Mouse (Mus musculus) B cell, adult 62 days (primary cell): ENCODE data around the gene Wrnip1. TPM values are rescaled to one million over a fixed set of nuclear protein-coding genes. Genes with fewer than 3 reads are reported as not detected.

Experiments used
- total RNA-seq: library from RNA; stranded (reverse); gene quantifications from 4 replicates; pipeline ENCODE4 v1.2.4, GENCODE M21; 2023

The Wrnip1 gene
- 37.5 to 45.6 TPM (median 40.2 TPM) in 4 replicates for total RNA-seq

DNA sequence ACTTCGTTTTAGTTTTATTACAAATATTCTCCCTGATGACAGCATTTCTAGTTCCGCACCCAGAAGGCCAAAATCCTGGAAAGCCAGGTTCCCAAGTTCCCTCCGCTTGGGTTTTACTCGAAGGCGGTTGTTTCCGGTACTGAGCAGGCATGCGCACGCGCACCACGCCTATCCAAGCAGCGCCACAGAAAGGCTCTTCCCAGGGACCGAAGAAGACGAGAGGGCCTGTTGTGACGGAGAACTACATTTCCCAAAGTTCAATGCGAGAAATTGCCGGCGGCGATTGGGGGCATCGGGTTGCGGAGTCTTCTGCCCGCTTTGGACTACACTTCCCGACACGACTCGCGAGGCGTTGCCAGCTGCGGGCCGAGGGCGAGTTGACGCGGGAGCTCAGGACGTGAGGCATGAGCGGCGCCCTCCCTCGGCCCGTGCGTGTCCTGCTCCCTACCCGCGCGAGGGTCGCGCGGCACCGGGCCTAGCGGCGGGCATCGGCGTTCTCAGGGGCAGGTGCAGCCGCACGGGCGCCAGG, at the start of gene Wrnip1:
Wrnip1 (plus strand) TSS at position 346 of the 529 bp plus-strand sequence.

DNA sequence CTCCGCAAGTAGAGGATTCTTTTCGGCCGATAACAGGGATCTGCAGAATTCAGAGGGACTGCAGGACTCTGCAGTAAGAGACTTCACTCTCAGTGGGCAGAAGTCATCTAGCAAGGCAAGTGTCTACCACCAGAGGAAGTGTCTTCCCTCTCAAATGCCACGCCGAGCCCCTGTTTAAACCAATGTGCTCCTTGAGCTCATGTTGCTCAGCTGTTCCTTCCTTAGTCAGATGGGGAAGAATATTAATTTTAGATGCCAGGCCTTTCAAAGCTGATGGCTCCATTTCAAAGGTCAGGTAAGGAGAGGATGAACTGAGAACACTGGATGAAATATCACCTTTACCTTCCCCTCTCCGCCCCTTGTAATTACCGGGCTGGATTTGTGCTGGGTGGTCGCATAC, 18.0 kb upstream of the Wrnip1 start, which contains the start of gene Mylk4:
Mylk4 (minus strand) TSS at position 139 of the 400 bp plus-strand sequence.

DNA sequence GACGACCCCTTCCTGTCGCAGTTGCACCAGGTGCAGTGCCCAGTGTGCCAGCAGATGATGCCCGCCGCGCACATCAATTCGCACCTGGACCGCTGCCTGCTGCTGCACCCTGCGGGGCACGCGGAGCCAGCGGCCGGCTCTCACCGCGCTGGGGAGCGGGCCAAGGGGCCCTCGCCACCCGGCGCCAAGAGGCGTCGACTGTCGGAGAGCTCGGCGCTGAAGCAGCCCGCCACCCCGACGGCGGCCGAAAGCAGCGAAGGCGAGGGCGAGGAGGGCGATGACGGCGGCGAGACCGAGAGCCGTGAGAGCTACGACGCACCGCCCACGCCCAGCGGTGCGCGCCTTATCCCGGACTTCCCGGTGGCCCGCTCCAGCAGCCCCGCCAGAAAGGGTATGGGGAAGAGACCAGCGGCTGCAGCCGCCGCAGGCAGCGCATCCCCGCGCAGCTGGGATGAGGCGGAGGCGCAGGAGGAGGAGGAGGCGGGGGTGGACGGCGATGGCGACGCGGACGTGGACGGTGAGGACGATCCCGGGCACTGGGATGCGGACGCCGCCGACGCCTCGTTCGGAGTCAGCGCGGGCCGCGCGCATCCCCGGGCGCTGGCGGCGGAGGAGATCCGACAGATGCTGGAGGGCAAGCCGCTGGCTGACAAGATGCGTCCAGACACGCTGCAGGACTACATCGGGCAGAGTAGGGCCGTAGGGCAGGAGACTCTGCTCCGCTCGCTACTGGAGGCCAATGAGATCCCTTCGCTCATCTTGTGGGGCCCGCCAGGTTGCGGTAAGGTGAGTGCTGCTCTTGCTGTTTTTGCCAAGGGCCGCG, 632 bp downstream of the Wrnip1 start, which contains the start of gene D930007J09Rik:
D930007J09Rik (minus strand) TSS at position 591 of the 823 bp plus-strand sequence.

DNA sequence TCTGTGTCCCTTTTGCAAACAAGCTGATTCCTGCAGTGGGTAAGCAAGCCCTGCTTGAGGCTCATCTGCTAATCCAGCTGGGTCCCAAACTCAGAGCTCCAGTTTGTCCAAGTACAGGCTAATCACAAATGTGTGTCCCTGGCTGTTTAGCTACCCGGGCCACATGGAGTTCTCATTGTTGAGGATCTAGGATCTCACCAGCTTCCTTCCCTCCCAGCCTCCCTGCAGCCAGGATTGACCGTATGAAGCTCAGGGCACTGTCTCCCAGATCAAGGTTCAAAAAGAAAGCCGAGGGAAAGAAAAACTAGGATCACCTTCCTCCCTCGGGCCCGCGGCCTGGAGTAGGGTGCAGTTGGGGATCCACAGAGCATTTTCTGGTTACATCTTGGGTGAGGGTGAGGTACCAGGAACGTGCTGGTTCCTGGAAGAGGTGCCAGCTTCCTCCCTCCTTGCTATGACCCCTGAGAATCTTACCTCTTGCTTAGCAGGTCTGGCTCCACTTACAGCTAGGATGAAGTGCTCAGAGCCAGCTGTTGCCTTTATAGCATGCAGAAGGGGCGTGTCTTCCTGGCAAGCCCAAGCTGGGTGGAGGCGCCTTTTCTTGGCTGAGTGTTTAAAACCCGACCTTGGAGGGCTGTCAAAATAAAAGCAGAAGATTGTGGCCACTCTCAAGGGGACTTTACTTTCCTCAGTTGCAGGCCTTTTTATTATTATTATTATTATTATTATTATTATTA, 49.0 kb downstream of the Wrnip1 start, which contains the start of gene Serpinb1a:
Serpinb1a (minus strand) TSS at position 518 of the 737 bp plus-strand sequence.

Other genes with a start within 250 kb of the Wrnip1 start
- not detected in 4 replicates for gene Mylk4, start 18.1 kb upstream of the Wrnip1 start, total RNA-seq
- not detected in 4 replicates for gene D930007J09Rik, start 811 bp downstream of the Wrnip1 start, total RNA-seq
- 239 to 277 TPM (median 252 TPM) in 4 replicates for gene Serpinb1a, start 49.1 kb downstream of the Wrnip1 start, total RNA-seq
- gene Serpinb1c, start 96.2 kb downstream of the Wrnip1 start, total RNA-seq = not detected in 4 replicates
- gene Serpinb6b, start 163.2 kb downstream of the Wrnip1 start, total RNA-seq = 10.0 to 13.9 TPM (median 12.4 TPM) in 4 replicates
- 2.4 to 3.5 TPM (median 3.2 TPM) in 4 replicates for gene Serpinb9, start 201.2 kb downstream of the Wrnip1 start, total RNA-seq
- gene Serpinb9b, start 225.4 kb downstream of the Wrnip1 start, total RNA-seq = not detected in 4 replicates